Mouse (Mus musculus) adrenal gland, postnatal 4 days (tissue): ENCODE measurements around the gene Prok1. TPM values are rescaled to one million over a fixed set of nuclear protein-coding genes. Genes with fewer than 3 reads are reported as not detected.

Experiments
- DNase-seq, 2 experiments: peaks; one replicate each; pipeline ENCODE4 v3.0.0; 2021 to 2022; ENCODE audit warnings: low spot score in 2 of 2, mixed read lengths in 2 of 2
- long read RNA-seq, 2 experiments: library from polyadenylated mRNA; stranded (forward); transcript quantifications; one replicate each; pipeline ENCODE4 v2.0.0; 2021
- total RNA-seq, 2 experiments: library from RNA; stranded (reverse); gene quantifications; 2 replicates each; pipeline ENCODE4 v1.2.3; 2021

The Prok1 gene
- 10 to 100 TPM in 1 of 2 experiments, under 1 TPM in 1; 0.25 to 10.2 TPM for total RNA-seq
- long read RNA-seq, experiment 1, partial matches to known transcripts: 0 of 1 reads
- long read RNA-seq, experiment 1, other reads (novel, unspliced or antisense): 0 of 1 reads
- long read RNA-seq, experiment 2: 0 reads

DNA sequence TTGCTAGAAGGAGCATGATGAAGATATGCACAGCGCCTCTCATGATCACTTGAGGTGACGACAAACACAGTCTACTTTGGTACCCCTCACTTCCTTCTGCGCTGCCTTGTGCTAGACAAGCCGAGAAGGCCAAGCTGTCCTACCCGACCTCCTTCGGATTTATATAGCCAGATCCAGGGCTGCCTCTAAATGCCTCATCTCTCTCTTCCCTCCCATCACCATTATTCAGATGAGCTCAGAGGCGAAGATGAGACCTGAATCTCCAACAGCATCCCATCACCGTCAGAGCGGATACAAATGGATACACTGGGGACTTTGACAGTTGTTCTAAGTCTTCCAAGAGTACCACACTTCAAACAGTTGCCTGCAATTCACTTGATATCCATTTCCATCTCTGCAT lies at the start of gene Prok1:
Prok1 (minus strand) TSS at position 101 of the 400 bp plus-strand sequence.
- no peak for DNase-seq

- DNase-seq: no peak
Measured at GRCm38 (mm10) chr3:107287346-107287745, 47.8 kb upstream of the Prok1 start.

DNA sequence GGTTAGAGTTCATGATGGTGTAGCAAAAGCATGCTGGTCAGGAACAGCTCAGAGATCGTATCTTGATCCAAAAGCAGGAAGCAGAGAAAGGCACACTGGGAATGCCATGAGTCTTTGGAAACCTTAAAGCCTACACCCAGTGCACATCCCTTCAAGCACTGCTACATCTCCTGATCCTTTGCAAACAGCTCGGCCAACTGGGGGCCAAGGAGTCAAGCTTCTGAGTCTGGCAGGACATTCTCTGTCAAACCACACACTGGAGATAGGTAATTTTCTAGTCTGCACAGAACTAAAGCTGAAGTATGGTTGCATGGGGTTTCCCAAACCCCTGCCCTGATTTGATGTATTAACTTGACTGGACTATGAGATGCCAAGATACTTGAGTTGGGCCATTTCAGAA lies 46.6 kb upstream of the Prok1 start:
- no peak for DNase-seq

DNA sequence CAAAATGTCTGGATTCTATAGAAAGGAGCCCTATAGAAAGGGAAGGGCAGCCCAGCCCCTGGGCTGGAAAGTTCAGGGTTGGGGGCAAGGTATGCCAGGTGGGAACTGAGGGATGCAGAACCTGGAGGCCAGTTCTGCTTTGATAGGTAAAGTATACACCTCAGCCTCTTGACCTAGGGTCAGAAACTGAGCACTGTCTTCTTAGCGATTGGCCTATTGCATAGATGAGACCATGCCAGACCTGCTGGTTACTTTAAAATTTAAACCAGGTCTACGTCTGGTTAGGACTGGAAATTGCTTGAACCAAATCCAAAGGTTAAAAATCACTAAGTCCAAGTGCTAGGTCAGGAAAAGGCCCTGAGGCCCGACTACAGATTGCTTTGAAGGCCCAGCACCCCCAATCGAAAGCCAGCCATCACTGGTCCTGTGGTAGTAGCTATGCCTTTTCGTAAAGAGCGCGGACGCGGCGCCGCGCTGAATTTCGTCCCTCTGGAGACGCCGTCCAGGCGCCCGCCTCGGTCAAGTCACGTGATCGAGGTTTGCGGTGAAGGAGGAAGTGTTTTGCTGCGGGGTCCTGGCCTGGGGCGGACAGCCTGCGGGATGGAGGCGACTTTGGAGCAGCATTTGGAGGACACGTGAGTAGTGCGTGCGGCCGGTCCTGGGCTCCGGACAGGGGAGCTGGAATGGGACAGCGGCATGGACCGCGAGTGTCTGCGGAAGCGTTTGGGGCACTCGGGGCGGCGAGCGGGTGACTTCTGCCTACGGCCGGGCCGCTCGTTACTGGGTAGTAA lies 39.2 kb upstream of the Prok1 start, which contains the start of gene Lamtor5:
Lamtor5 (plus strand) TSS at position 380 of the 791 bp plus-strand sequence.
- DNase-seq: peak; percentile 82 to 83

GRCm38 (mm10) chr3:107276626-107277025 lies 37.1 kb upstream of the Prok1 start:
- DNase-seq: no peak

- no peak for DNase-seq
Measured at GRCm38 (mm10) chr3:107275996-107276395, 36.5 kb upstream of the Prok1 start.

GRCm38 (mm10) chr3:107275351-107275750 lies 35.8 kb upstream of the Prok1 start:
- DNase-seq: no peak

DNA sequence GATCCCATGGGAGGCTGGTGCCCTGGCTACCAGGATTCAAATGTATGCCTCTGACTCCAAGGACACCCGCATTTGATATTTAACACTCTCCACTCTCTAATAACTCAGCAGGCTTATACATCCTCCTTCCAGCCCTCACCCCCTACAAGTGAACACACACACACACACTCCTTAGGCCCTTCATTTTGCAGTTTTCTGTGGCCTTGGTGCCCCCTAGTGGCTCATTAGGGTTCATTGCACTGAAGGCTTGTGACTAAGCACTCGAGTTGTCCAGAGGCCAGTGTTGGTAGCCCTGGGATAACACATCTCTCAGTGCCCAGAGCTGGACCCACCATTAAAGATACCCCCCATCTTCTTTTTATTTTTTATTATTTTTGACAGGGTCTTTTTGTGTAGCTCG lies 34.3 kb upstream of the Prok1 start:
- DNase-seq: peak in 1 of 2 experiments; percentile 33

DNA sequence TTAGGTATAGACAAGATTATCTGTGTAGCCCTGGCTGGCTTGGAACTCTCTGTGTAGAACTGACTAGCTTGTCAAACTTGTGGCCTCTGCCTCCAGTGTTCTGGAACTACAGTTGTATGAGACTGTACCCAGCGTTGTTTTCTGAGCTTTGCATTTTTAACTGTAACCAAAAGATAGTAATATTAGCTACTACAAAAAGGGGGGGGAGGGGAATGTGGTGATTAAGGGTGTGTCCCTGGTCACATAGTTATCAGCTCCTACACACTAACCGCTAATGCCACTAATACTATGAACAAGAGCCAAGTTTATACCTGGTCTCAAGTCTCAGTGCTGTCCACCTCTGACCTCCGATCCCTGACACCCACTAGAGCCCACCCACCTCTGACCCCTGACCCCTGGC lies 32.9 kb upstream of the Prok1 start:
- DNase-seq: no peak

- DNase-seq: no peak
Measured at GRCm38 (mm10) chr3:107266814-107267345, 27.4 kb upstream of the Prok1 start.

DNA sequence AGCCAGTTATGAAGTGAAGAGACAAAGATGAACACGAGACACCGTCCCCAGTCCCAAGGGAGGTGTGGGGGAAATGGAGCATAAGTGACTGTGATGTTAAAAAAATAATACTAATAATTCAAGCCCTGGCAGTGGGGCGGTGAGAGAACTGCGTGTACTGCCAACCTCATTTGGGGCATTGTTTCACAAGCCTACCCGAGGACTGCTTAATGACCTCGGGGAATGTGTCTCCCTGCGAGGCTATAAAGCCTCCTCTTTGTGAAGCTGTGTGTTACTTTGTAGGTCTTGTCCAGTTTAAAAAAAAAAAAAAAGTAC lies 22.3 kb upstream of the Prok1 start:
- no peak for DNase-seq

DNA sequence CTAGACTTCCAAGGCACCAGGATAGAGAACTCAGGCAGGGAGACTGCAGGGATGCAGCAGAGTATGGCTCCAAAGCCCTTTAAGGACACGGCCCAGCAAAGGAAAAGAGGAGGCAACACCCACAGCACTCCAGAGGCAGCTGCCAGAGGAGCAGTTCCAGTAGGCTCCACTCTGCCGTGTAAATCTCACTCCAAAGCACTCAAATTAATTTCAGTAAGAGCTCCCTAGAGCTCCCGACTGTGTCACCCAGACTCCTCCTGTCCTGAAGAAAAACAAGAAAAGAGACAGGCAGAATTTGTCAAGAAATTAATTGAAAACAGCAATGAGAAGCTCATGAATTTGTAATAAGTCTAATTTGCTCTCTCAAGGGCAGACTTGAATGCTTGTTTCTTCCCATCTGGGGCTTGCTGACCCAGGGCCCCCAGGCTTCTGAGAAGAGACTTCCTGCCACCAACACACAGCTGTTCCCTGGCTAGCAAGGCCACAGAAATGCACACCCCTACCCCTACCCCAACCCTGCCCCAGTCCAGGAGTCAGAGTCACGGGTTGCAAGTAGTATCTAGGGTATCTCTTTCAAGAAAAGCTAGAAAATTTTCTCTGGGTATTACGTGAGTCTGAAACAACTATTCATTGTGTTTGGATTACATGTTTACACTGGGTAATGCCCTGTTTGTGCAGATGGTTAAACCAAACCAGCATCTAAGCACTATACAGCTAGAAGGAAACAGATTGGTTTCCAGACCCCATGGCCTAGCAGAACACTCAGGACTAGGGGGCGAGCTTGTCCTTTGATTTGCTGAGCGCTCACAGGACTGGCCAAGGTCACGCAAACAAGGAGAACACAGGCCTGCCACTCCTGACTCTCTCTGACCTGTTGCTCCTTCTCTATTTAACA lies 21.7 kb upstream of the Prok1 start:
- DNase-seq: no peak

- no peak for DNase-seq
Measured at GRCm38 (mm10) chr3:107257924-107258323, 18.4 kb upstream of the Prok1 start.

DNA sequence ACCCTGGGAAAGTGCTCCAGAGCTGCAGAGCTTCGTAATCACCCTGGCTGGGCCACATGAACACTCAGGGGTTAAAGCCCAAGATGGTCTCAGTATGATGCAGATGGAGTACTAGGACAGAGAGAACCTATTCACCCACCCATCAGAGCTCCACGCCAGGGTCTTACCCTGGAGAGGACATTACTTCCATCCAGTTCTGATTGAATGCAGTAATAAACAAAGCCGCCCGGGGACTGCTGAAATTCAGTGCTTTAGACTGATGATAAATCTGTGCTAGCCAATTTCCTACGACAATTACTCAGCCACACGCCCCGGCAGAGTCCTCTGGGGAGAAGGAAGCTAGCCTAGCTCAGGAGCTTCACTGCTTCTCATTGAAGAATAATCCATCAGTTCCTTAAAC lies 17.2 kb upstream of the Prok1 start:
- DNase-seq: no peak

DNA sequence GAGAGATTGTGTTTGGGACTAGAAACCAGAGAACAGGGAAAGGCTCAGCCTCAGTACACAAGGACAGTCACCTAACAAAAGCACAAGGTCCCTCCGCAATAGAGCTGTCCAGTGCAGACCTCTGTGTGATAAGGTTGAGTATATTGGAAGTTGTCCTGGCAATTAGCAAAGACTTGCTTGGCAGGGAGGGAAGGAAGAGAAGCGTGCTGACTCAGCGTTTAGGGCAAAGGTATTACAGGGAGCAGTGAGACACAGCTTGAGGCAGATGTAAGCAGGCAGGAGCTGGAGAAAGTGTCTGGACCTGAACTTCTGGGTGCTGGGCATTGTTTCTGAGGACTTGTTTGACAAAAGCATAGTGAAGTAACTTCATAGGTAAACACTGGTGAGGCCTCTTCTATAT lies 16.5 kb upstream of the Prok1 start:
- DNase-seq: no peak

- no peak for DNase-seq
Measured at GRCm38 (mm10) chr3:107253925-107254324, 14.4 kb upstream of the Prok1 start.

DNA sequence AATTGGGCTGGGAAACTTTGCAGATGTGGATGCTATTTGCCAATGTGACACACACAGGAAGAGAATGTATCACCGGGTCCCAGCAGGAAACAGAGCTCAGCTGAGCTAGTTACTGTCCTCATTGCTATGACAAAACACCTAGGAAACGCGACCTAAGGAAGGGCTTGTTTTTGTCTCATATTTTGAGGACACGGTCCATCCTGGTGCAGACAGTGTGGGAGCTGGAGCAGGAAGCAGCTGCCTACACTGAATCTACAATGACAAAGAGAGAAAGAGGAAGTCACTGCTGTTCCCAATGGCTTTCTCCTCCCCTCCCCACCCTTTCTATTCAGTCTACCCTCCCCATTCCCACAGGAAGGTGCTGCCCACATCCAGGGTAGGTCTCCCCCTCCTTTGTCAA lies 12.5 kb upstream of the Prok1 start:
- DNase-seq: no peak

DNA sequence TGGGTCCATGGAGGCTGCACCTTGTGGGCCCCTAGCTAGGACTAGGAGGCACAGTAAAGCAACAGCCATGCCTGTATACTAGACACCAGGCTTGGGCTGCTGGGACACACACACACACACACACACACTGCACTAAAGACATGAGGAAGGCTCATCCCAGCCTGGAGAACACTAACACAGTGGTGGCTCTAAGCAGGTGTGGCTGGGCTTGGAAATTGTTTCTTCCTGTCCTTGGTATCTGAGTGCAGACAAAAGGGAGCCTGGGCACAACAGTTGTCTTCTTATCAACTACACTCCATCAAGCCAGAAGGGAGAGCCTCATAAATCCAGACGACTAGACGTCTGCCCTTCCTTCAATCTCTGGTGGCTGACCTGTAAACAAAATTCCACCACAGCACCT lies 10.8 kb upstream of the Prok1 start:
- no peak for DNase-seq

- no peak for DNase-seq
Measured at GRCm38 (mm10) chr3:107249042-107249441, 9.5 kb upstream of the Prok1 start.

GRCm38 (mm10) chr3:107246876-107247275 lies 7.4 kb upstream of the Prok1 start:
- DNase-seq: no peak

DNA sequence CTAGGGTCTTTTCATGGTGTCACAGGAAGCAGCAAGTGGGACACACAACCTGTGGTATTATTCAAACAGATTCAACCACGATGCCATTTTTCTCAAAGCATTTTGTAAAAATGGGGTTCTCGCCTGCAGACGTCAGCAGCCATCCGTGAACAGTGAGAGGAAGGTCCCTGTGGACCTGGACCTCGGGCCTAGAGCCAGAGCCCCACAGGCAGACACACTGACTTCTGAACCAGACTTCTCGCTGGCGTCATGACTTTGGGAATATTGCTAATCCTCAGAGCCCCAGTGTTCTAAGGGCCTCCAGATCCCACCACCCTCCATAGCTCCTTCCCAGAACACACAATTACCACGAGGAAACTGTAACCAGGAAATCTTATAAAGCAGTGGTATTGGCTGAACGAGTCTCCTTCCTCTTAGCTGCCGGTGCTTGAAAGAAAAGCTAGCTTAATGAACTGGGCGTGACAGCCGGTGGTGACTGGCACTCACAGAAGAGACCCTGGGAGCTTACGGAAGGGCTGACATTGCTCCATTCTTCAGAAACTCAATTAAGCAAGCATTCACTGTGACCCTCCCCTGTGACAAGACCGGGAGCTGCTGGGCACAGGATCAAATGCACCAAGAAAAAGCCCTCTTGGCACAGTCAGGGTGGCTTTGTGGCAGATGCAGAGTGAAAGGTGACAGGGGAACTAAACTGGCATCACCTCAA lies 2.0 kb upstream of the Prok1 start:
- no peak for DNase-seq
